Mouse (Mus musculus) ES-Bruce4 (cell line): ENCODE results near the gene Pde4d.

Experiments
- CTCF ChIP-seq: IDR thresholded peaks from one replicate; pipeline ENCODE4 v1.8.1; 2011; ENCODE audit warnings: low read depth, low read length
- EP300 ChIP-seq: IDR thresholded peaks from 2 replicates; pipeline ENCODE4 v1.6.1; 2011; ENCODE audit warnings: low read depth, low read length; ENCODE audit not compliant: insufficient read depth
- POLR2A ChIP-seq: IDR thresholded peaks from one replicate; pipeline ENCODE4 v1.8.1; 2011; ENCODE audit warnings: low read length; ENCODE audit not compliant: insufficient read depth

GRCm38 (mm10) chr13:109518194-109518593 lies 1068.4 kb downstream of the Pde4d start:
- TF ChIP-seq CTCF (no peak), POLR2A (no peak), EP300 (no peak)
